Mouse (Mus musculus): ENCODE results near the gene D5Ertd579e.
"Not testable (repeated sequence)": the region's sequence is repeated elsewhere in the genome, so short reads cannot be mapped to it uniquely, and the experiment has no call there.

Gene D5Ertd579e

DNA sequence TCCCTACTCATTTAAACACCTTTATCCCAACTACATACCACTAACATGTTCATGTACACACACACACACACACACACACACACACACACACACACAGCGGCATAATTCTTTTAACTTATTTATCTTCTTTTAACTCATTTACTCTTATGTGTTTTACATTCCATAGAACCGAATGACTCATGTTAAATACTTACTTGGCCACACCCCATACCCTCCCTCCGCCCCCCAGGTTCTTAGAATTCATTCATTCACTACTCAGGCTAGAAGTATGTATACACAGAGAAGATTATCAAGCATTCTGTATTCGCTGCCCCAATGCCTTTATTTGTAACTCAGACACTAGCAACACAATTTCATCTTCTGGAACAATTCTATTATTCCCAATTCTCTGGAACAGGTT lies 10.7 kb downstream of the D5Ertd579e start:
- no peak for DNase-seq (ENCODE audit: low read depth in 2 of 2, low spot score in 2 of 2)

DNA sequence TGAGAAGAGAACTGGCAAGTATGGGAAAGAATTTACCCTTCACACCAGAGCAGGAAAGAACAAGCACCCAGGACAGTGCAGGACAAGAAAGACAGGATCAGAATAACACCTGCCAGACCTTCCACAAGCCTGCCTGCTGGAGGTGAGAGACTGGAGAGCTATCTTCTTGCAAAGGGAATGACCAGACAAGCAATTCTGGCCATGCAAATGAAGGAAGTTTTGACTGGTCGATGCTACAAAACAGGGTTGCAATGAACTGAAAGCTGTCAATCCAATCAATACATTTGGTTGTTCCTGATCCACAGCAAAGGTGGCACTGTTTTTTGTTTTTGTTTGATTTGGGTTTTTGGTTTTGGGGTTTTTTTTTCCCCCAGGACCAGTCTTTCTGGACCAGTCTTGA lies 12.2 kb downstream of the D5Ertd579e start:
- DNase-seq (ENCODE audit: low read depth in 2 of 2, low spot score in 2 of 2), result no peak

DNA sequence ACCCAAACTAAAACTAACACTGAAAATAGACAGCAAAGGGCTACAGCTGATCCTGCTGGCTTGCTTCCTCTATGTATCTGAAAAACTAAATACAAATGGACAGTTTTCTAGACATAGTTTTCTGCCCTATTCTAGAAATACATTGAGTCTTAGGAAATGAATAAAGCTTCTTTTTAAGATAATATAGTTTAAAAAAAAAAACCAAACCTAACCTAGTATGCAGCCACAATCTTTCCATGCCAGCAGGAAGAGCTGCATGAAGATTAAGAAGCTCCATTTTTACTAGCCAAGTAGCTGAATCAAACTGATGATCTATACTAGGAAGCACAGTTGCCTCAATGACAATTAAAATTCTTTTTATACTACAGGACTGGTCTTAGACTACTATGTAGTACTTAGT lies 14.6 kb downstream of the D5Ertd579e start:
- no peak for DNase-seq (ENCODE audit: low read depth in 2 of 2, low spot score in 2 of 2)

DNA sequence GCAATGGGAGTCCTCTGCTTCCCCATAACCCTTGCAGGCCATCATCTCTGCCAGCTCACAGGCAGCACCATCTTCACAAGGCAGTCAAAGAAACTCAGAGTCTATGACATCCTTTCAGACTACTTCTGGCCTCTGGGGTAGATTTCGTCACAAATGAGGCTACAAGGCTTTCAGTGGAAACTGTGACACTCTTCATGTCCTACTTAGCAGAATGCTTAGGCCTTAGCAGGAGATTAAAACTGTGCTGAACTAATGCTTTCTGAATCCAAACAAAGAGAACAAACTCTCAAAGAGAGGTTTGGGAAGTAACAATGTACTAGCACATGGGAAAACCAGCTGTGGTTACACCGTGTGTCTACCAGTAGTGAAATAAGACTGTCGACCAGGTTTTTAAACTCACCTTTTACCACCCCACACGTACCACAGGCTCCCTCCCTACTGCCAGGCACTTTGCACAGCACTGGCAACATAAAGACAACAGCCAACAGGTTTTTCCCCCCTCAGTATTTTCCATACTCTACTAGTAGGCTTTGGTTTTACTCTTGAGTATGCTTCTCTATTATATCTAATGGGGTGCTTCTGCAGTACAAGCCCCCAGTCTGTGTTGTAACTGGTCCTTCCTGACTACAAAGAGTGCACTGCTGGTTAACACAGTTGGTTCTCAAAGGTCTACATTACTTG lies 15.8 kb downstream of the D5Ertd579e start:
- no peak for DNase-seq (ENCODE audit: low read depth in 2 of 2, low spot score in 2 of 2)

DNA sequence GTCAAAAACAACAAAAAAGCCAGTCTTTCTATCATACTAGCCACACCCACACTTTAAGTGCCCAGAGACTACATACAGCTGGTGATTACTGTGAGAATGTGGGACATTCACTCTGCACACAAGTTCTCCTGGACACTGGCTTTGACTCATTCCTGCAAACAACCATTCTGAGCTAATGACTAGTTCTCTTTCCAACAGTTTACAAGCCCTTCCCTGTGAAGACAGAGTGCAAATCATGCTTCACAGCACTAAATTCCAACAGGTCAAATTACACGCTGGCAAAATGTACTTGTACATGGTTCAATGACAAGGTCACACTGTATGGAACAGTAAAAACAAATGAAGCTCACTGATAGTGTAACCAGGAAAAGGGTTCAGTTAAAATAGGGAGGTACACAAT lies 17.0 kb downstream of the D5Ertd579e start:
- no peak for DNase-seq (ENCODE audit: low read depth in 2 of 2, low spot score in 2 of 2)

DNA sequence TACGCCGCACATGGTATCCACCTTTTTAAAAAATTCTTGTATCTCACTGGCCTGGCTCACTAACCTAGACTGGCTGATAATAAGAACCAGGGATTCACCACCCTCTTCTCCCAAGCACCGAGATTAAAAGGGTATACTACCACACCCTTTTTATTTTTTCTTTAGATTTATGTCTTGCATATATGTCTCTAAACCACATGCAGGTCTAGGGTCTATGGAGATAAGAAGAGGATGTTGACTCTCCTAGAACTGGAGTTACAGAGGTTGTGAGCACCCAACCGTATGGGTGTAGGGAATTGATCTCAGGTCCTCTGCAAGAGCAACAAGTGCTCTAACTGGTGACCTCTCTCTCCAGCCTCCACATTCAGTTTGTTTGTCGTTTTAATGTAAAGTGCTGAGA lies 17.9 kb downstream of the D5Ertd579e start:
- DNase-seq (ENCODE audit: low read depth in 2 of 2, low spot score in 2 of 2), result no peak

DNA sequence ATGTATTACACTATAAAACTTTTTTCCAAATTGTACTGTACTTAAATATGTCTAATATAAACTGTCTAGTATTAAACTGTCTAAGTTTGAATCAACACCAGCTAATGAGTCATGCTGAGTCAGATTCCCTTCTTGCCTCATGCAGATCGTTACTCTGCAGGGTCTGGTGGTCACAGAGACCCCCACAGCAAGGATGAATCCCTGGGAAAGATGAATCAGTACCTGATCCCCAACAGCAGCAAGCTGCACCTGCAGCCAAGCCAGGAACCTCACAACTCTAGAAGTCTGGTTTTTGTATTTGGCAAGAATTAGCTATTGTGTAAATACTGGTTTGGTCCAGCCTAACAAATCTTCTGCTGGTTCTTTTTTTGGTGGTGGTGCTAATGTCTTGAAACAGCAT lies 20.4 kb downstream of the D5Ertd579e start:
- DNase-seq (ENCODE audit: low read depth in 2 of 2, low spot score in 2 of 2), result no peak

DNA sequence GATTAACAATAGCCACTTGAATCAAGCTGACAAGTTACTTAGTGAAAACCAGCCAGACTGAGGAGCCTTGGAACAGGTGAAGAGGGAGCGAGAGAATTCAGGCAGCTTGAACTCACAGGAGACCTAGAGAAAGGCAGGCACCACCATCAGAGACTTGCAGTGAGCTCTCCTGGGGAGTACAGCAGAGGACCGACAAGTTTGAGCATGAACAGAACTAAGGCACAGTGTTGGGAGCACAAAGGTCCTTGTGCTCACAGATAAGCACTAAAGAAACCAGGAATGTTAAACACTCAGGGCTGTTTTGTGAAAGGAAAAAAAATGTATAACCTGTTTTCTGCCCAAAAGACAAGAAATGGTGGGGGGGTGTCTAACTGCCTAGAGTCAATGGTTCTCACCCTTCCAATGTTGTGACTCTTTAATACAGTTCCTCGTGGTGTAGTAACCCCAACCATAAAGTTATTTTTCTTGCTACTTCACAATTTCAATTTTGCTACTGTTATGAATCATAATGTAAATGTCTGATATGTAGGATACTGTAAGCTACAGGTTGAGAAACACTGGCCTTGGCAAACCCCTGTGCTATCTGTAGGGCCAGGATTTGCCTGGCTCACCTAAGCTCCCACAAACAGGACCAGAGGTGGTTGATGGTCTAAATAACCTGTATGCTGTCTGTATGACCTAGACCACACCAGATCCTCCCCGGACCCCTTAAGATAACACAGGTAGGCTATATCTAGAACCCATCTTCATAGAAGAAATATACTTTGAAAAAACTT lies 21.0 kb downstream of the D5Ertd579e start:
- DNase-seq (ENCODE audit: low read depth in 2 of 2, low spot score in 2 of 2), result no peak

DNA sequence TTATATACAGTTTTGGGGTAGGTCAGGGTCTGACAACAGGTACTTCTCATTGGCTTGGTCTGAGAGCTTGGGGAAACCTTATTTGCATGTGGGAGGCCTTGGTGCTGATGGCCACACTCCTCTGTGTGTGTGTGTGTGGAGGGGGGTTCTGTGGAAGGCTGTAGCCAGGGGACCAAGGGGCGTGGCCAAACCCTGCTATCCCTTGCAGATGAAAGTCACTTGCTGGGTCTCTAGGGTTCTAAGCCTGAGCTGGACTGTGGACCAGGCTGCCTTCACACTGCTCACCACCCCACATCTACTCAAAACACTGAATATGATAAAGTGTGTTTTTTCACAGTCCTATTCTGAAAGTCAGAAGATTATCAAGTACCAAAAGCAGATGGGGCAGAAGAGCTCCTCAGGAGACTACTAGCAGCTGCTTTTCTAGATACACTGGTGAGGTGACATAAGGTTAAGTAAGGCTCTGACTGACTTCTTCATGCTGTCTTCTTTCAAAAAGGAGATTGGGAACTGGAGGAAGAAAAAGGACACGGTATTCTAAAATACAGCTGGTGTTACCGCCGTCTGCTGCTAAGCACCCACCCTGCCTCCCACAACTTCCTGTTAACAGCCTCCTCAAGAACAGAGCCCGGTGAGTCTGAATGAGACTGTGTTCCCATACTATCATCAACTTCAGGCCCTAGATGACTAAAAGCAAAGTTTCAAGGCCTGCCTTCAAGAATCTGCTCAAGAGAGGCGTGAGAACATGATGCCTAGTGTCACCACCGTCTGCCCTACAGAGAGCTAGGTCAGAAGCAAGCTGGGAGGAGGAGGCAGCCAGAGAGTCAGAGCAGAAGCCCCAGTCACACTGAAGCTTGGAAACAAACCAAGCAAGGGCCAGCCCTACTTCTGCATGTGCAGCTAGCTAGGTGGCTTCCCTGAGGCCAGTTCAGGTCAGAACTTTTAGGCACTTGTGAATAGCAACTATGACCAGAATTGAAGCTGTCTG lies 26.5 kb downstream of the D5Ertd579e start:
- DNase-seq (ENCODE audit: low read depth in 2 of 2, low spot score in 2 of 2), result peak in 1 of 2 experiments; percentile 32

DNA sequence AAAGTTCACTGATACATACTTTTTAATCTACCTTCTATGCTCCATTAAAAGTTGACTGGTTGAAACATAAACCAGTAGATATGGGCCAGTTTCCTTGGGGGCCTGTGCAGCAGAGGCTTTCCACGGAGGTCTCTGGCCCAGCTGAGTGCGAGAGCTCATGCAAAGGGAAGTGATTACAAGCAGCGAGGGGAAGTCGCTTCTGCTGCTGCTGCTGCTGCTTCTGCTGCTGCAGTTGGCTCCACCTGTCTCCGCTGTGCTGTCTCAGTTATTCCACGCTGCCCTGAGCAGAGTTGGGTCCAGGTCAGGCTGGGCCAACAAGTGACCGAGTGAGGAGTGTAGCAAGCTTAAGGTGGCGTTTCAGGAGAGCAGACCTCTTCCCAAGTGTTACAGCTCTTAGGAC lies 27.3 kb downstream of the D5Ertd579e start:
- no peak for DNase-seq (ENCODE audit: low read depth in 2 of 2, low spot score in 2 of 2)

DNA sequence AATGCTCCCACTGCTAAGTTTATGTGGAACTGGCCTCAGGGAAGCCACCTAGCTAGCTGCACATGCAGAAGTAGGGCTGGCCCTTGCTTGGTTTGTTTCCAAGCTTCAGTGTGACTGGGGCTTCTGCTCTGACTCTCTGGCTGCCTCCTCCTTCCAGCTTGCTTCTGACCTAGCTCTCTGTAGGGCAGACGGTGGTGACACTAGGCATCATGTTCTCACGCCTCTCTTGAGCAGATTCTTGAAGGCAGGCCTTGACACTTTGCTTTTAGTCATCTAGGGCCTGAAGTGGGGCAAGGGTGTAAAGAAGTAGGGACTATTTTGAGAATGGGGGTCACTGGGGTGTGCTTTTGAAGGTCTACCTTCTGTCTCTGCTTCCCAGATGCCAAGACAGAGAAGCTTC lies 27.8 kb downstream of the D5Ertd579e start:
- DNase-seq (ENCODE audit: low read depth in 2 of 2, low spot score in 2 of 2), result not testable (repeated sequence)

DNA sequence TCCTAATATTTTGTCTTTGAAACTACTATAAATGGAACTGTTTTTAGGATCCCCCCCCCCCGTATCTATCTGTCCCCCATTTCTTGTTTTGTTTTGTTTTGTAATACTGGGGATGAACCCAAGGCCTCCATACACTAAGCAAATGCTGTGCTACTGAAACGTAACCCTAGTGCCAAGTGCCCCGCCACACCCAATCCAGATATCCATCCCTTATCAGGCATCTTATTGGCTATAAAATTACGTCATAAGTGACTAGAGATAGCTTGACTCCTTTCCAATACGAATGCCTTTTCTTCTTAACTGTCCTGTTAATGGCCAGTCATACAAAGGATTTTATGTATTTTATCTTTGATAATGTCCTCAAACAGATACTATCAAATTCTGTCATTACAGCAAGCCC lies 28.7 kb downstream of the D5Ertd579e start:
- DNase-seq (ENCODE audit: low read depth in 2 of 2, low spot score in 2 of 2), result no peak

DNA sequence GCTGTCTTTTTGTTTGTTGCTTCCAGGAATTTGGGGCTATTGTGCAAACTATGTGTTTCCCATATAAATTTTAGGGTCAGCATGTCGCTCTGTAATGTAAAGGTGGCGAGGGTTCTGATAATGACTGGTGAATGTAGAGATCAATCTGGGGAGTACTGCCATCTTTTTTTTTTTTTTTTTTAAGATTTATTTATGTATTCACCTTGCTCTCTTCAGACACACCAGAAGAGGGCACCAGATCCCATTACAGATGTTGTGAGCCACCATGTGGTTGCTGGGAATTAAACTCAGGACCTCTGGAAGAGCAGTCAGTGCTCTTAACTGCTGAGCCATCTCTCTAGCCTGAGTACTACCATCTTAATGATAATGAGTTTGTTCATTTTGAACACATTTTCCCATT lies 29.1 kb downstream of the D5Ertd579e start:
- DNase-seq (ENCODE audit: low read depth in 2 of 2, low spot score in 2 of 2), result not testable (repeated sequence)

DNA sequence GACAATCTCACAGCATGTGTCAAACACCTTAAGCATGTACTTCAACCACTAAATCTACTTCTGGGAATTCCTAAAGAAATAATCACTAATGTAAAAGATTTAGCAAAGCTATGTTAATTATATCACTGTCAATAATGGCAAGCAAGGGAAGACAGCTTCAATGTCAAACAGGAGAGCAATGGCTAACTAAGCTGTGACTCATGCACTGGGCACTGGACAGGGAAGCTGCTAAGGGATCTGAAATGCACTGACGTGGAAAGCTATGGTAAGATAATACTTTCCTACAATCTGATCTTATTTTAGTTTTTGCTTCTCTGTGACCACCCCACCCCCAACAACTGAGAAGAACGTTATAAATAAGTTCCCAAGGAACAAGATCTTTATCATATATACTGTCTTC lies 32.5 kb downstream of the D5Ertd579e start:
- no peak for DNase-seq (ENCODE audit: low read depth in 2 of 2, low spot score in 2 of 2)

DNA sequence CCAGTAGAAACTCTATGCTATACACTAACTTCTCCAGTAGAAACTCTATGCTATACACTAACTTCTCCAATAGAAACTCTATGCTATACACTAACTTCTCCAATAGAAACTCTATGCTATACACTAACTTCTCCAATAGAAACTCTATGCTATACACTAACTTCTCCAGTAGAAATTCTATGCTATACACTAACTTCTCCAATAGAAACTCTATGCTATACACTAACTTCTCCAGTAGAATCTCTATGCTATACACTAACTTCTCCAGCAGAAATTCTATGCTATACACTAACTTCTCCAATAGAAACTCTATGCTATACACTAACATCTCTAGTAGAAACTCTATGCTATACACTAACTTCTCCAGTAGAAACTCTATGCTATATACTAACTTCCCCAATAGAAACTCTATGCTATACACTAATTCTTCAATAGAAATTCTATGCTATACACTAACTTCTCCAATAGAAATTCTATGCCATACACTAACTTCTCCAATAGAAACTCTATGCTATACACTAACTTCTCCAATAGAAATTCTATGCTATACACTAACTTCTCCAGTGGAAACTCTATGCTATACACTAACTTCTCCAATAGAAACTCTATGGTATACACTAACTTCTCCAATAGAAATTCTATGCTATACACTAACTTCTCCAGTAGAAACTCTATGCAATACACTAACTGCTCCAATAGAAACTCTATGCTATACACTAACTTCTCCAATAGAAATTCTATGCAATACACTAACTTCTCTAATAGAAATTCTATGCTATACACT lies 34.7 kb downstream of the D5Ertd579e start:
- not testable (repeated sequence) for DNase-seq (ENCODE audit: low read depth in 2 of 2, low spot score in 2 of 2)

DNA sequence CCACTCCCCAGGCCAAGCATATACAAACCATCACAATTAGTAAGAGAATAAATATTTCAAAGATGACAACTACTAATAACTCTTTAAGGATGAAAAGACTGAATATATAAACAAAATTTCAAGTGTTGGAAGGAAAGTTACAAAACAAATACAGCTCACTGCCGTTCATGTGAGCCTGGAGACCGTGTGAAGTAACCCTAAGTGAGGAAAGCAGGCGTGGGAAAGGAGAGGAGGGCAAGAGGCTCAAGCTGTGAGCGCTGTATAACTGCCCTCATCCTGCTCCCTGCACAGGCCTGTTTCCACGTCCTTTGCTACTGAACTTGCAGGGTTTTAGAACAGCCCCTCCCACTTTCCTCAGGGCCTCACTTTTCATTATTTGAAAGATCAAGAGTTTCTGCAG lies 70.2 kb downstream of the D5Ertd579e start:
- DNase-seq (ENCODE audit: low read depth in 2 of 2, low spot score in 2 of 2), result no peak

DNA sequence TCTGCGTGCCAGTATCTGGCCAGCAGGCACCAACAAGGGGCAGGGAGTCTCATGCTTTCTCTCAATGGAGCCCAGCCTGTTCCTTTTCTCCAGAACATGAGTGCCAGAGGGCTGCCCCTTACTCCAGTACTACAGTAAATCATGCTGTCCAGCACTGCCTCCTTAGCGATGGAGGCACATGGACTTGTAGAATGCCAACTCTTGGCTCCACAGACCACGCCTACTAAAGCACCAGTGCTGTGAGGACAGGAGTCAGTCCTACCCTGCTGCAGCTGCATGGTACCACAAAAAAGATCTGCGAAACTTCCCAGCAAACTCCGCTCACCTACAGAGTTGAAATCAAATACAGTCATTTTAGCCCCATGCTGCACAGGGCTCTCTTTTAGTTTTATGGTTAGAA lies 72.2 kb downstream of the D5Ertd579e start:
- no peak for DNase-seq (ENCODE audit: low read depth in 2 of 2, low spot score in 2 of 2)

DNA sequence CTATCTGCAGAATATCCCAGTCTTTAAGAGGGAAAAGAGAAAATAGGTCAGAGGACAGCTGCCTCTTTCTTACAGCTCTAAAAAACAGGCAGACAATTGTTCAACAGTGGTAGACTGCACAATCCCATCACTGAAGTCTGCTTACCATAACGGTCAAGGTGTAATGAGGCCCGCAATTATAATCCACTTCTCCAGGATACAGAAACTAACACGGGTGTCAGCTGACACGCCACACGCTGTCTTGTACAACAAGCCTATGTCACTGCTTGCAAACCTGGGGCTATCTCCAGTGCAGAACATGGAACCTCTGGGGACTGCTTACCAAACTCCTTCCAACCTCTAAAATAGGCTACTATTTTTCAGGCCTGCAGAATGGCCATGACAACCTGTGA lies 74.8 kb downstream of the D5Ertd579e start:
- no peak for DNase-seq (ENCODE audit: low read depth in 2 of 2, low spot score in 2 of 2)

DNA sequence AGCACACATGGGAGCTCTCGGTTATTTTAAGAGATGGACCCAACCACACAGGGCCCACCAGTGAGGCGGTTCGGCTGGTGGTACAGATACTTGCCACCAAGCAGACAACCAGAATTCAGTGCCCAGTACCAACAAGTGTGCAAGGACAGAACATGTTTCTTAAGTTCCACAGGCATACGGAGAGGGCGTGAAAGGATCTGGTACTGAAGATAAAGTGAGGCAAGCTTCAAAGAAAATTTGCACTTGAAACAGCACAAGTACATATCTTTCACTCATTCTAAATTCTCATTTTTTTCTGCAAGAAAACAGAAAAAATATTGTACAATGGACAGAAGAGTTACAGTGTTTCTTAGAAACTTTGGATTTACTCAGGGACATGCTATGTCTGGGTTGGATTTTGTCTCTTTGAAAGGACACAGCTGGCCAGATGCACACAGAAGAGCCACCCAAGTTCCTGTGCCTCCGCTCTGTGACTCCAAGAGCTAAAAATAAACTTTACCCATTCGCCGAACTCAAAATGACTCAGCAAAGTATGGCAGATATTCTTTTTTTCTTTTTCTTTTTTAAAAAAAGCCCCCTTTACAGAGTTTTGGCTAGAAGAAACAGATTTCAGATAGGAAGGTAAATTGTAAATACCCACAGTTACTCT lies 75.3 kb downstream of the D5Ertd579e start:
- no peak for DNase-seq (ENCODE audit: low read depth in 2 of 2, low spot score in 2 of 2)

DNA sequence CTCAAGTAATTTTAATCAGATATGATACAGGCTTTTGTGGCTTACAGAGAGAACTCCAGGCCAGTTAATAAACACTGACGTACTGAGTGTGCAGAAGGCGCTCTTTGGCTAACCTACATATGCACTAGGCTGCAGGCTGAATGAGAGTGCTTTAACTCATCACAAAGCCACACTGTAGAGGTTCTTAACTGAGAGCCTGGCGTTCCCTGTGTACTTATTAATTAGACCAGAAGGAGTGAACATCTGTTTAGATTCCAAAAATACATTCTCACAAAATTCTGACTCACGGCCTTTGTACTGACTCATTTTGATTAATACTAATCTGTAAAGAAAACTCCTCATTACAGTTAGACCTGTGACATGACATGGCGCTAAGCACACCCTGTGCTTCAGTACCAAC lies 76.9 kb downstream of the D5Ertd579e start:
- DNase-seq (ENCODE audit: low read depth in 2 of 2, low spot score in 2 of 2), result no peak

Data from CD8-positive naive resting alpha-beta T cell, adult 2 months (primary cell).